Mouse (Mus musculus): ENCODE data around the gene Pcbp3. TPM values are rescaled to one million over a fixed set of nuclear protein-coding genes. Genes with fewer than 3 reads are reported as not detected.
"Not testable (repeated sequence)": the region's sequence is repeated elsewhere in the genome, so short reads cannot be mapped to it uniquely, and the experiment has no call there.

Pcbp3 gene
- polyA plus RNA-seq, 1 experiment from 2014 or later, result 11.9 TPM

DNA sequence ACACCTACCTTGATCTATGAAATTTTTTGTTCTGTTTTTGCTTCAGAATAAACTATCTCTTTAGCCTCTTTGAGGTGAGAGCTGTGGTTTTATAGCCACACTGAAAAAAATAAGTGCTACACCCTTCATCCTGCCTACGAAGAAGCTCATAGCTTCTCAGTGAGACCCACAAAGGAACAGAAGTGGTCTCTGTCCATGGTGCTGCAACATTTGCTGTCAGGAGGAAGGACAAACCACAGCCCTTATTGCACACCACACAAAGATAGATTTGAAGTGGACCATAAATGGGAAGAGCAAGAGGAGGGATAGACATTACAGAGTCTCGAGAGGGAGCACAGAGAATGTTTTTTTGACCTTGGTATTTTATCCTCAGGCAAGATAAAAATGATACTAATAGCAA lies 16.4 kb upstream of the Pcbp3 start:
- Histone ChIP-seq H3K4me3 (ENCODE audit: low read length) (no peak overlapping the region), H3K27me3 (ENCODE audit: control insufficient read depth, insufficient read depth, low read length) (no peaks in the 10 kb centered on the region), H3K27ac (ENCODE audit: low read length) (no peak overlapping the region), H3K4me1 (ENCODE audit: control insufficient read depth, insufficient read depth, low read length) (no peaks in the 10 kb centered on the region), H3K36me3 (ENCODE audit: control insufficient read depth, insufficient read depth) (no peaks in the 10 kb centered on the region), H3K9me3 (replicated peaks; ENCODE audit: control insufficient read depth, low read length) (peaks cover 6% of the 10 kb centered on the region), H3K9ac (ENCODE audit: low read length) (no peak overlapping the region), H3K4me2 (ENCODE audit: low read depth, low read length) (no peak overlapping the region)
- WGBS, result 22% methylated on average over 2 of the region's 2 CpGs
- ATAC-seq (replicated peaks; ENCODE audit: extremely low read depth, insufficient read depth, low FRiP score), result no peak

DNA sequence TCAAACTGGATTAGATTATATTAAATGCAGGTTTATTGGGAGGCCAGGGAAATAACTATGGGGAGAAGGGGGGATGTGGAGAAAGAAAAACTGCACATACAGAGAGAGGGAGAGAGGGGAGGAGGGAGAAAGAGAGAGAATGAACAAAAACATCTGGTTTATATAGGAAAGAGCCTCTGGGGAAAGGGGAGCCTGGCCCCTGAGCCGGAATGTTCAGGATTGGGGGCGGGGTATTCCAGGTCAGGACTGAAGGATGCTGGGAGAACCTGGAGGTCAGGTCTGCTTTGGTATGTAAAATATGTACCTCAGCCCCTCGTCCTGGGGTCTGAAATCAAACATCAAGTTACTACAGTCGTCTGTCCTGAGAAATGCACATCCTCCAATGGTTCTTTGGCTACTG lies 15.0 kb upstream of the Pcbp3 start:
- no peaks in the 10 kb centered on the region for H3K27me3 ChIP-seq (ENCODE audit: control insufficient read depth, insufficient read depth, low read length)
- ATAC-seq (replicated peaks; ENCODE audit: extremely low read depth, insufficient read depth, low FRiP score), result no peak
- no peaks in the 10 kb centered on the region for H3K9me3 ChIP-seq (replicated peaks; ENCODE audit: control insufficient read depth, low read length)
- no peaks in the 10 kb centered on the region for H3K4me1 ChIP-seq (ENCODE audit: control insufficient read depth, insufficient read depth, low read length)
- WGBS, result 49% methylated on average over 4 of the region's 4 CpGs
- H3K9ac ChIP-seq (ENCODE audit: low read length), result no peak overlapping the region
- H3K4me3 ChIP-seq (ENCODE audit: low read length), result no peak overlapping the region
- H3K4me2 ChIP-seq (ENCODE audit: low read depth, low read length), result no peak overlapping the region
- H3K36me3 ChIP-seq (ENCODE audit: control insufficient read depth, insufficient read depth), result no peaks in the 10 kb centered on the region
- H3K27ac ChIP-seq (ENCODE audit: low read length), result no peak overlapping the region

DNA sequence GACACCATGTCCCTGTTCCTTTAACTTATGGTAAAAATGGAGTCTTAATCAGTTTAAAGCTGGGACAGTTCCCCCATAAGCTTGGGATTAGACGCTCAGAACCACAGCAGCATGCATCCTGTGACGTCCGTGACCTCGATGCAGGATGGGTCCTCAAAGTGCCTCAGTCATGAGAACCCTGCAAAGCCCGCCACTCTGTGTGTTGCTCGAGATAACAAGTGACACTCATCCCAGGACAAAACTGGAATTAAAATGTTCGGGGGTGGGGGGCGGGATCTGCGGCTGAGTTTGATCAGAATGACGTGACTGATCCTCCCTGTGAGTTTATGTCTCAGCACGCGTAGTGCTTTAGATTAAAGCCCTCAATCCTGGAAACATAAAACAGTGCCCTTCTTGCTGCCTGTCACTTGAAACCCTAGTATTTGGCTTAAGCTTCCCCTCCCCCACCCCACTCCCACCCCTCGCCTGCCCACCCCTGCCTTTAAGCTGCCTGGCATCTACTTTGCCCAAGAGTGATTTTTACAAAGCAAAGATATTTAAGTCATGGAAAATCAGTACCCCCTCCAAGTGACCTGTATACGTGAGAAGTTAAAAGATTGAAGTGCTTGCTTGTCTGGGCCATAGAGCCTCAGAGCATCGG lies 12.2 kb upstream of the Pcbp3 start:
- Histone ChIP-seq H3K9ac (ENCODE audit: low read length) (no peak overlapping the region), H3K9me3 (replicated peaks; ENCODE audit: control insufficient read depth, low read length) (no peaks in the 10 kb centered on the region), H3K27me3 (ENCODE audit: control insufficient read depth, insufficient read depth, low read length) (no peaks in the 10 kb centered on the region; the same call in 1 of the 2 replicates), H3K4me1 (ENCODE audit: control insufficient read depth, insufficient read depth, low read length) (no peaks in the 10 kb centered on the region), H3K36me3 (ENCODE audit: control insufficient read depth, insufficient read depth) (no peaks in the 10 kb centered on the region), H3K4me2 (ENCODE audit: low read depth, low read length) (no peak overlapping the region), H3K4me3 (ENCODE audit: low read length) (no peak overlapping the region), H3K27ac (ENCODE audit: low read length) (no peak overlapping the region)
- 31% methylated on average over 15 of the region's 15 CpGs for WGBS
- ATAC-seq (replicated peaks; ENCODE audit: extremely low read depth, insufficient read depth, low FRiP score), result no peak

DNA sequence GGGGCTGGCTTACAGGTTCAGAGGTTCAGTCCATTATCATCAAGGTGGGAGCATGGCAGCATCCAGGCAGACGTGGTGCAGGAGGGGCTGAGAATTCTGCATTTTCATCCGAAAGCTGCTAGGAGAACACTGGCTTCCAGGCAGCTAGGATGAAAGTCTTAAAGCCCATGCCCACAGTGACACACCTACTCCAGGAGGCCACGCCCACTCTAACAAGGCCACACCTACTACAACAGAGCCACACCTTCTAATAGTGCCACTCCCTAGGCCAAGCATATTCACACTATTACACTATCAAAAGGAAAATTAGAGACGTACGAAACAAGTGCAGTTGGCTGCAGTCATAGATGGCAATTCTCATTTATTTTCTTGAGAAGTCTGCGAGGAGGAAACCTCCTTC lies 10.6 kb upstream of the Pcbp3 start:
- H3K27me3 ChIP-seq (ENCODE audit: control insufficient read depth, insufficient read depth, low read length); H3K4me1 ChIP-seq (ENCODE audit: control insufficient read depth, insufficient read depth, low read length); H3K4me2 ChIP-seq (ENCODE audit: low read depth, low read length); H3K27ac ChIP-seq (ENCODE audit: low read length); H3K9ac ChIP-seq (ENCODE audit: low read length); H3K36me3 ChIP-seq (ENCODE audit: control insufficient read depth, insufficient read depth); H3K4me3 ChIP-seq (ENCODE audit: low read length); ATAC-seq (replicated peaks; ENCODE audit: extremely low read depth, insufficient read depth, low FRiP score); H3K9me3 ChIP-seq (replicated peaks; ENCODE audit: control insufficient read depth, low read length): not testable (repeated sequence)
- 70% methylated on average over 6 of the region's 6 CpGs for WGBS

DNA sequence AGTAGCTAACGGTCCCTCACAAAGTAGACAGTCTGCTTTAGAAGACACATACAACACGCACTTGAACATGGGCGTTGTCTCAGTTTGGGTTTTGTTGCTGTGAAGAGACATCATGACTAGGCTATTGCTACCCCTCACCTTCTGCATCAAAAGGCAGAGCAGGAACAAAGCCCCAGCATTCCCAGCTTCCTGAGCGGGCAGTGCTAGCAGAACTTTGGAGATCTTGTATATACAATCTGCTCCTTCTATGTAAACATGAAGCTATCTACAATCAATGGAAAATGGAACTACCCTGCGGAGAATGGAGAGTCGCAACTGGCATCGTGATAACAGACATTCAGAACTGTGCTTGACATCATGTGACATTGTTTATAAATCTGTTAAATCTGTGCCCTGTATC lies 9.3 kb upstream of the Pcbp3 start:
- H3K9me3 ChIP-seq (replicated peaks; ENCODE audit: control insufficient read depth, low read length), result no peaks in the 10 kb centered on the region
- 67% methylated on average over 7 of the region's 7 CpGs for WGBS
- no peaks in the 10 kb centered on the region; the same call in 1 of the 2 replicates for H3K27me3 ChIP-seq (ENCODE audit: control insufficient read depth, insufficient read depth, low read length)
- no peak overlapping the region for H3K4me3 ChIP-seq (ENCODE audit: low read length)
- no peak overlapping the region for H3K4me2 ChIP-seq (ENCODE audit: low read depth, low read length)
- H3K4me1 ChIP-seq (ENCODE audit: control insufficient read depth, insufficient read depth, low read length), result no peaks in the 10 kb centered on the region
- H3K27ac ChIP-seq (ENCODE audit: low read length), result no peak overlapping the region
- no peak overlapping the region for H3K9ac ChIP-seq (ENCODE audit: low read length)
- ATAC-seq (replicated peaks; ENCODE audit: extremely low read depth, insufficient read depth, low FRiP score), result no peak
- H3K36me3 ChIP-seq (ENCODE audit: control insufficient read depth, insufficient read depth), result no peaks in the 10 kb centered on the region

DNA sequence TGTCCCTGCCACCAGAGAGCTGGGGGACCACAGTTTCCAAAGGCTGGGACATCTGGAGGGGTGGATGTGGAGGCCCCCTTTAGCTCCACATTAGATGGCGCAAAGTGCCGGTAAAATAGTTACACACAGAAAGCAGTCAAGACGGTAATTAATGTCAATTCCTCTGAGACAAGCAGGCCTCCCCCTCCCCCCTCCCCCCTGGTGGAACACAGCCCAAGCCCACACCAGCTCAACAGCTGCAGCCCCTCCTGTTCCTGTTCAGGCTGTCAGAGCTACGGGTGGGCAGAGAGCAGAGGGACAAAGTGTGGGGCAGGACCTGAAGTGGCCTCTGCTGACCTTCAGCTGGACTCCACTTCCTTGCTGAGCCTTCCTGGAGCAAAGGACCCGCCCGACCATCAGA lies 2.7 kb upstream of the Pcbp3 start:
- H3K27me3 ChIP-seq (ENCODE audit: control insufficient read depth, insufficient read depth, low read length), result no peaks in the 10 kb centered on the region; the same call in 1 of the 2 replicates
- 21% methylated on average over 6 of the region's 6 CpGs for WGBS
- ATAC-seq (replicated peaks; ENCODE audit: extremely low read depth, insufficient read depth, low FRiP score), result no peak
- H3K9me3 ChIP-seq (replicated peaks; ENCODE audit: control insufficient read depth, low read length), result no peaks in the 10 kb centered on the region
- H3K36me3 ChIP-seq (ENCODE audit: control insufficient read depth, insufficient read depth), result no peaks in the 10 kb centered on the region
- no peak overlapping the region for H3K27ac ChIP-seq (ENCODE audit: low read length)
- H3K9ac ChIP-seq (ENCODE audit: low read length), result no peak overlapping the region
- peaks cover 16% of the 10 kb centered on the region for H3K4me1 ChIP-seq (ENCODE audit: control insufficient read depth, insufficient read depth, low read length)
- no peak overlapping the region for H3K4me3 ChIP-seq (ENCODE audit: low read length)
- H3K4me2 ChIP-seq (ENCODE audit: low read depth, low read length), result no peak overlapping the region

DNA sequence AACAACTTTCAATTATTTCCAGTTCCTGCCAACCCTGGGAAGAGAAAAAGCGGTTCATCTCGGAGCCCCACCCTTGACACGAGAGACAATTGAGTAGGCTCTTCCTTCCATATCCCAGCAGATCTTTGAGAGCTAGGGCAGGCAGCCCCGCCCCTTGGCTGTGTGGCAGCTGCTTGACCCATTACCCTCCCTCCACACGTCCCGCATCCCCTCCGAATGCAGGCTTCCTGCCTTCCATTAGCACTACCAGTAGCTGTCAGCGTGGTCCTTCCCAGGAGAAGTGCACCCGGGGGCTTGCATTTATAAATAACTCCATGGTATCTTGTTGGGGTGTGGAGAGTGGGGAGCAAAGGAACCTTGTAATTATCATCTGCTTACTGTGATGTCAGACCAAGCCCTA lies 2.3 kb upstream of the Pcbp3 start:
- no peak overlapping the region for H3K9ac ChIP-seq (ENCODE audit: low read length)
- H3K27ac ChIP-seq (ENCODE audit: low read length), result no peak overlapping the region
- WGBS, result 23% methylated on average over 9 of the region's 9 CpGs
- peaks cover 16% of the 10 kb centered on the region for H3K4me1 ChIP-seq (ENCODE audit: control insufficient read depth, insufficient read depth, low read length)
- H3K4me2 ChIP-seq (ENCODE audit: low read depth, low read length), result no peak overlapping the region
- ATAC-seq (replicated peaks; ENCODE audit: extremely low read depth, insufficient read depth, low FRiP score), result no peak
- H3K9me3 ChIP-seq (replicated peaks; ENCODE audit: control insufficient read depth, low read length), result no peaks in the 10 kb centered on the region
- no peaks in the 10 kb centered on the region for H3K36me3 ChIP-seq (ENCODE audit: control insufficient read depth, insufficient read depth)
- no peak overlapping the region for H3K4me3 ChIP-seq (ENCODE audit: low read length)
- H3K27me3 ChIP-seq (ENCODE audit: control insufficient read depth, insufficient read depth, low read length), result no peaks in the 10 kb centered on the region; the same call in 1 of the 2 replicates

DNA sequence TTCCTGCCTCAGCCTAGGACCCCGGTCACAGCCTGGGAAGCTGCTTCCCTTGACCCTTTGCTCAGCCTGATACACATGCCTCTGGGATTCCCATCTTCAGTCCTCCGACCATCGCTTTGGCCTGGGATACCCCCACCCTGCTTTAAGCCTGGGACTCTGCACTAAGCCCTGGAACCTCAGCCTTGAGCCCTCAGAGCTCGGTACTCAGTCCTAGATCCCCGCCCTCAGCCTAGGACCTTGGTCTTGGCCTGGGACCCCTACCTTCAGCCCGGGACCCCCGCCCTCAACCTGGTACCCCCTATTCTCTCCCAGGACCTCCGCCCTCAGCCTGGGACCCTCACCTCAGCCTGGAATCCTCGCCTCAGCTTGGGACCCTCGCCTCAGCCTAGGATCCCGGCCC lies 531 bp downstream of the Pcbp3 start:
- Histone ChIP-seq H3K27me3 (ENCODE audit: control insufficient read depth, insufficient read depth, low read length) (no peaks in the 10 kb centered on the region; the same call in 1 of the 2 replicates), H3K36me3 (ENCODE audit: control insufficient read depth, insufficient read depth) (no peaks in the 10 kb centered on the region), H3K9me3 (replicated peaks; ENCODE audit: control insufficient read depth, low read length) (no peaks in the 10 kb centered on the region), H3K27ac (ENCODE audit: low read length) (no peak overlapping the region), H3K9ac (ENCODE audit: low read length) (peak overlapping the region; percentile 88), H3K4me3 (ENCODE audit: low read length) (peak overlapping the region; percentile 71), H3K4me2 (ENCODE audit: low read depth, low read length) (peak overlapping the region; percentile 100), H3K4me1 (ENCODE audit: control insufficient read depth, insufficient read depth, low read length) (peaks cover 16% of the 10 kb centered on the region)
- no peak for ATAC-seq (replicated peaks; ENCODE audit: extremely low read depth, insufficient read depth, low FRiP score)
- 14% methylated on average over 11 of the region's 11 CpGs for WGBS

DNA sequence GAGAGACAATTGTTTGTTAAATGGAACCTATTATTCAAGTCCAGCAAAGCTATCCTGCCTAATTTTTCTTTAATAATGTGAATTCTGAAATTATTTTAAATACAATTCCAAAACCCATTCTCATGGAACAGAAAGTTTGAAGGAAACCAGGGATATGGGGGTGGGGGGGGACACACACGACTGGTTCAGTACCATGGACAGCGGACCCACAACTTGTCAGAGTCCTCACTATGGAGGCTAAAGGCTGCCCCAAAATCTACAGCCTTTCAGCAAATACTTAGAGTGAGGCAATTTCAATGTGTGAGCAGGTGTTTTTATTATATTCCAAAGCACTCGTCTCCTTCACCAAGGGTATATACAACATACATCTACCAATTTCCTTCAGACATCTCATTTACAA lies 3.5 kb downstream of the Pcbp3 start:
- ATAC-seq (replicated peaks; ENCODE audit: extremely low read depth, insufficient read depth, low FRiP score), result no peak
- H3K4me3 ChIP-seq (ENCODE audit: low read length), result no peak overlapping the region
- WGBS, result 47% methylated on average over 3 of the region's 3 CpGs
- H3K27me3 ChIP-seq (ENCODE audit: control insufficient read depth, insufficient read depth, low read length), result no peaks in the 10 kb centered on the region
- no peak overlapping the region for H3K9ac ChIP-seq (ENCODE audit: low read length)
- H3K4me1 ChIP-seq (ENCODE audit: control insufficient read depth, insufficient read depth, low read length), result peaks cover 6% of the 10 kb centered on the region
- no peaks in the 10 kb centered on the region for H3K36me3 ChIP-seq (ENCODE audit: control insufficient read depth, insufficient read depth)
- H3K9me3 ChIP-seq (replicated peaks; ENCODE audit: control insufficient read depth, low read length), result no peaks in the 10 kb centered on the region
- H3K4me2 ChIP-seq (ENCODE audit: low read depth, low read length), result no peak overlapping the region
- H3K27ac ChIP-seq (ENCODE audit: low read length), result no peak overlapping the region
